21 mouse cellular contexts compared by ENCODE assay signal in genomic region chr4:141879875-141880274, GRCm38 (mm10). TPM values are rescaled to one million over a fixed set of nuclear protein-coding genes. Genes with fewer than 3 reads are reported as not detected.
"Had no signal": no experiment of that assay in that cellular context is flagged by ENCODE, and none has a peak within 500 bp of the region (broad histone marks: within the 10 kb centered on the region; RNA-seq: fewer than 3 reads in every experiment).

No protein-coding gene starts in this region.

- H3K9me3 ChIP-seq: lung, embryonic 15.5 days; megakaryocyte, embryonic 14.5 days; midbrain, embryonic 13.5 days; midbrain, embryonic 15.5 days; neural tube, embryonic 12.5 days; stomach, embryonic 15.5 days had no signal

- H3K36me3 ChIP-seq: lung, embryonic 15.5 days; midbrain, embryonic 13.5 days; midbrain, embryonic 15.5 days; neural tube, embryonic 12.5 days; stomach, embryonic 15.5 days had no signal

- H3K27me3 ChIP-seq: midbrain, embryonic 13.5 days; midbrain, embryonic 15.5 days; neural tube, embryonic 12.5 days; stomach, embryonic 15.5 days had no signal

- H3K4me2 ChIP-seq: lung, embryonic 15.5 days; midbrain, embryonic 11.5 days; midbrain, embryonic 13.5 days; midbrain, embryonic 15.5 days; neural tube, embryonic 12.5 days; stomach, embryonic 15.5 days had no signal

- DNase-seq: liver, postnatal 0 days; lung, adult 2 months; lung, postnatal 14 days; lung, postnatal 36 days; right cerebral cortex, postnatal 14 days; thymus, adult 2 months; thymus, postnatal 25 days; thymus, postnatal 4 days had no signal

- H3K27ac ChIP-seq: lung, embryonic 15.5 days; macrophage; midbrain, embryonic 13.5 days; midbrain, embryonic 15.5 days; neural tube, embryonic 12.5 days; stomach, postnatal 0 days had no signal

- H3K9ac ChIP-seq: liver, postnatal 0 days; lung, embryonic 15.5 days; midbrain, embryonic 13.5 days; midbrain, embryonic 15.5 days; neural tube, embryonic 12.5 days; stomach, embryonic 15.5 days had no signal

- ATAC-seq: liver, postnatal 0 days; lung, postnatal 0 days; midbrain, embryonic 13.5 days; midbrain, embryonic 15.5 days had no signal

- H3K4me3 ChIP-seq: lung, embryonic 15.5 days; megakaryocyte, embryonic 14.5 days; midbrain, embryonic 13.5 days; midbrain, embryonic 15.5 days; neural tube, embryonic 12.5 days; stomach, embryonic 15.5 days had no signal

RNA-seq across cellular contexts. Expression of gene Ctrc, which starts 33.7 kb away (rescaled TPM):
- polyA plus RNA-seq: liver, postnatal 0 days; lung, adult 2 months; lung, embryonic 15.5 days; lung, postnatal 0 days; macrophage; midbrain, embryonic 11.5 days; midbrain, embryonic 13.5 days; midbrain, embryonic 15.5 days; midbrain, postnatal 0 days; neural tube, embryonic 12.5 days; neural tube, embryonic 14.5 days; stomach, postnatal 0 days; urinary bladder, adult 2 months had no signal

RNA-seq across cellular contexts. Expression of gene Cela2a, which starts 53.9 kb away (rescaled TPM):
- polyA plus RNA-seq: lung, embryonic 15.5 days; lung, postnatal 0 days; macrophage; midbrain, embryonic 11.5 days; midbrain, embryonic 13.5 days; midbrain, postnatal 0 days; neural tube, embryonic 12.5 days; neural tube, embryonic 14.5 days had no signal
